Mouse (Mus musculus) liver, adult (tissue): ENCODE results near the gene Gm45015.
"Not testable (repeated sequence)": the region's sequence is repeated elsewhere in the genome, so short reads cannot be mapped to it uniquely, and the experiment has no call there.

Experiments
- GATA4 ChIP-seq: IDR thresholded peaks from 2 replicates; pipeline ENCODE4 v1.6.1; 2014; ENCODE audit warnings: mild to moderate bottlenecking, low read length; ENCODE audit not compliant: insufficient replicate concordance

The Gm45015 gene

DNA sequence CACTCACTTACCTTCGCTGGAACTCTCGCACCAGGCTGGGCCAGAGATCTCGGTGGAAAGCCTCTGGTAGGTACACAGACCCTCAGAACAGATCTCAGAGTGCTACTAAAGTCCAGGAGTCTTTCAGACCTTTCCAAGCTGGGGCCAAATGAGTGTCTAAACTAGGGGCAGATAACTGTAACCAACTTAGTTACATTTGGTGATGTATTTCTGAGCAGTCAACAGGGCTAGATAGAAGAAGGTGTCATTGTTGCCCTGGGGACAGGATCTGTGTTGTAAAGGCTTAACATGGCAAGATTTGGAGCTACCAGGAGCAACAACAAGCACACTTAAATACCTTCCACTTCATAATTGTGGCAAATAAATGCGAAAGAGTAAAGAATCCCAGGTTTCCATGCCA, at the start of gene Gm45015:
Gene Gm45015 (minus strand): TSS at position 101 of the 400 bp plus-strand sequence.
- no peak for TF ChIP-seq GATA4

DNA sequence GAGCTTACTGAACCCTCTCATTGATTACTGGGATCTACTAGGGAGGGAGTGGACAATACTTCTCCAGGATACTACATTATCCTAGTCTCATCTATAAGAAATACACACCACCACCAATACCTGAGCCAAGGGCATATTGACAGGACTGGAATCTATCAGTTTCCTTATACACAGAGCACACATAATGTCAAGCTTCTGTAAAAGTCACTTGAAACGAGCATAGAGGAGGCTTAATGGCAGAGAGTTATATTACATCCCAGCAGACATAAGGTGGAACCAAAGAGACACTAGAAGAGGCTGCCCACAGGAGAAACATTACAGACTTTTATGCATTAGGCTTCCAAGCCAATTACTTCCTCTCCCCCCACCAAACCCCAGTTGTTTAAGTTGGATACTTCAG, 48.3 kb upstream of the Gm45015 start:
- no peak for TF ChIP-seq GATA4

DNA sequence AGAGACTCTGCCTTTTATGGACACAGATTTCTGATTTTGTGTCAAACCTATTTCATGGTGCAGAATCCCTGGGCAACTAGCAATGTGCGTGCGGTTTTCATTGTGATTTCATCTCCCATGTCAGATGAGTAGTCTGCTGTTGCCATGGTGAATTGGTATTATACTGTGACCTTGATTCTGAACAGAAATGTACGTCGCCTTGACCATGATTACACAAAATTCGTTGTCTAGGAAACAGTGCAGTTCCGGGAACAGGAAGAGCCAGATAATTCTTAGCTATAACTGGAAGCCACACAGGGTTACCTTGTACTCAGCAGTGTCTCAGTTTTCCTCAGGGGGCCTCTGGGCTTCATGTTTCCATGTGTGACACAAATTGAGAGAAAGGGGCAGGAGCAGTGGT, 47.8 kb upstream of the Gm45015 start:
- TF ChIP-seq GATA4 = no peak

DNA sequence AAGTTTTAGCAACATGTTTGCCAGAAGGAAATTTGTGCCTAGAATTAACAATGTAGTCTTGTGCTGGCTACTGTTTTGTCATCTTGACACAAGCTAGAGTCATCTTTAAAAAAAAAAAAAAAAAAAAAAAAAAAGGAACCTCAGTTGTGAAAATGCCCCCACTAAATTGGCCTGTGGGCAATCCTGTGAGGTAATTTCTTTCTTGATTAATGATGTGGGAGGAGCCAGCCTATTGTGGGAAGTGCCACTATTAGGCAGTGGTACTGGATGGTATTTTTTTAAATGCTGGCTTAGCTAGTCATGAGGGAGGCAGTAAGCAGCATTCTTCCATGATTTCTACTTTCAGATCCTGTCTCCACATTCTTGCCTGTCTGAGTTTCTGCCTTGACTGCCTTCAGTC, 26.7 kb upstream of the Gm45015 start:
- no peak for TF ChIP-seq GATA4

DNA sequence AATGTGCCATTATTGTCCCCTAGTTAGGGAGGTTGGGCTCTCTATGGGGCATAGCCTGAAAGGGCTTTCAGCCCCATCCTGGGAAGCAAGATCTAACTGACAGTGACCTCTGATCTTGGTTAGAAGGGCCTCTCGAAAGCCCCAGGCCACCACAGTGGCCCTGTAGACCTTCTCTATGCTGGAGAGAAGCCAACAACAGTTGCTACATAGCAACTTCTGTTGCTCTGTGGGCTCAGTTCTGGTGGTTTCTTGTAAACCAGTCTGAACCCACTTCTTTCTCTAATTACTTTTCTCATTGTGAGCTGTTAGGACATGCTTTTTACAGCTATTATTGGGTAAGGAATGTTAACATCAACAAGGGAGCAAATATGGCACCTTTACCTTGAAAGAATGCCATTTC, 20.1 kb upstream of the Gm45015 start:
- no peak for TF ChIP-seq GATA4

DNA sequence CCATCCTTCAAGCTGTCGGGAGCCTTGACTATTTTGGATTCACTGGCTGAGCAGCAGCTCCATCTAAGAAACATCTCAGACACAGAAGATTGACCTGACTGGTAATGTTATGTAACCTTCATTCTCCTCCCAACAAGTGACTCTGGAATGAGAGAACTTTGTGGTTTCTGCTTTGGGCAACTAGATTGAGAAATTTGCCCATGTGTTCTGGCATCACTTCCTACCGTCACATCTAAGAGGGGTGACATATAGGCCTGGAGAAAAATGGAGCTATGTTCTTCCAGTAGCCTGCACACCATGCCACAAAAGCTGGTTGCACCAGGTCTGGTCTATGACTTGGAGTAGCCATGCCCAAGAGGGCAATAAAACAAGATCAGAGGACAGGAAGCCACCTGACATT, 19.5 kb upstream of the Gm45015 start:
- no peak for TF ChIP-seq GATA4

DNA sequence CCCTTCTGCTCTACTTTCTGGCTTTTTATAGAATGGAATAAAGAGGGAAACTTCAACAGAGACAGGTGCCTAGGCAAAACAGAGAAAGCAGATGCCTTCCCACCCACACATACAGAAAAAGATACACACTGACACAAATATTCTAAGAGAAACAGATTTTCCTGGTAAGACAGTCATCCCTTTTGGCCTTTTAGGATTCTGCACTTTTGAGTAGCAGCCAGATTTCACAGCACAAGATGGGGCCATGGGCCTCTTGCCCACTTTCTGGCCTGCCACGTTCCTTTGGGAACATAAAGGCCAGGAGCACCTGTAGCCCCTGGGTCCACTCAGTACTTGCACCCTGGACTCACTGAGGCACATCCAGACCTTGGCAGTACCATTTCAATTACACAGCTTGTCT, 7.7 kb upstream of the Gm45015 start:
- TF ChIP-seq GATA4 = no peak

DNA sequence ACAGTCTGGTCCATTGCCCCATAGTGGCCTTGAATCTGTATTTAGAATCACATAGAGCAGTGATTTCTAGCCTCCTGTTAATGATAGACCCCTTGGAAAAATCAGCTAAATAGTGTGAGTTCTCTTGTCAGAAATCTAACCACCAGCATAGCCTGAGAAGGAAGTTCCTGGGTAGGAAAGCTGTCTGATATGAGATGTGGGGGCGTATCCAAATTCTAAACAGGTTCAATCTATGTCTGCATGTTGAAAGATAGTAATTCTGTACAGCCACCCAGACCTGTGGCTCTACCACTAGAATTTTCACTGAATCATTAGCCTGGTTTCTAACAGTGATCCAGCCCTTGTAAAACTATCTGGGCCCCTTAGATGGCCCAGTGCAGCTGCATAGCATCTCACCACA, 7.2 kb upstream of the Gm45015 start:
- TF ChIP-seq GATA4 = no peak

DNA sequence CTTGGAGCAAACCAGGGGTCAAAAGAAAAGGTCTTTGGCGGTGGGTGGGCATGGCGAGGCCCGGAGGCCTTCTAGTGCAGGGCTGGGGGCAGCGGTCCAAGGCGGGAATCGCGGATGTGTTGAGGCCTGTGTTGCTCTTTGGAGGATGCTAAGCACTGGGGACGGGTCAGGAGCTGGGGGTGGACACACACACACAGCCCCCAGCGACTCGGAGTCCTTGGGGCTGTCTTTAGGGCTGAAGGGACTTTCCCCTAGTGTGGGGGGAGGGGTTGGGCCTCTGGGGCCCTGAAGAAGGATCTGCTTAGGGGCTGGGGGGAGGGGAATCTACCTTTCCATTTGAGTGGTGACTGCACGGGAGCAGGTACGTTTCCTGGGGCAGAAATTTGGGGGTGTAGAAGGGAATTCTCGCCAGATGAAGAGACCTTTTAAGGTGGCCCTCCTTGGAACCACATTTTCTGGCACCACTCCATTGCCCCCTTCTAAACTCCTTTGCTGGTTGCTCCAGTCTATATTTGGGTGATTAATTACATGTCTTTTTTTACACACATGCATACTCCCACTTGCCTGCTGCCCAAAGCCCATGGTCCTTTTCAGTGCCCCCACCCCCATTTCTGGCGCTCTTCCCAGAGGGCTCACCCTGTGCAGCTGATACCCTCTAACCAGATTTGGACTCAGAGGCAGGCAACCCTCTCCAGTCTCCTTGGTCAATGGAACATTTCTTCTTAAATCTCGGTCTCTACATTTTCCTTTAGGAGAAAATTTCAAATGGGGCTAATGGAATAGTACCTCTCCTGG, 6.5 kb upstream of the Gm45015 start:
- no peak for TF ChIP-seq GATA4

DNA sequence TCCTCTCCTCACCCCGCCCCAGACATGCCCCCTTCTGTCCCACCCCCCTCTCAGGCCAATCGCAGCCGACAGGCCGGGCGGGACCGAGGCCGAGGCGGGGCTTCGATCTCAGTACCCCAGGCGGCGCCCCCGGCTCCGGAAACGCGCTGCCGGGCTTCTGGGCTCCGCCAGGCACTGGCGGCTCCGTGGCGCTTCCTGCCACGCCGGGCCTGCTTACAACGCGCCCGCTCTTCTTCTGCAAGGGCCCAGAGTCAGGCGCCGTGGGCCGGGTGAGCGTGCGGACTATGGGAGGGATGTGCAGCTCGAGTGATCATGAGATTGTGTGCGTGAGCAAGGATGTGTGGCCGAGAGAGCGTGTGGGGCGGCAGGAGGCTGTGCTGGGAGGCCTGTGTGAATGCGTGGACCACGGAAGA, 5.8 kb upstream of the Gm45015 start, which contains the start of gene Zfp275:
Gene Zfp275 (plus strand): TSS at position 139 of the 413 bp plus-strand sequence.
- TF ChIP-seq GATA4 = no peak

DNA sequence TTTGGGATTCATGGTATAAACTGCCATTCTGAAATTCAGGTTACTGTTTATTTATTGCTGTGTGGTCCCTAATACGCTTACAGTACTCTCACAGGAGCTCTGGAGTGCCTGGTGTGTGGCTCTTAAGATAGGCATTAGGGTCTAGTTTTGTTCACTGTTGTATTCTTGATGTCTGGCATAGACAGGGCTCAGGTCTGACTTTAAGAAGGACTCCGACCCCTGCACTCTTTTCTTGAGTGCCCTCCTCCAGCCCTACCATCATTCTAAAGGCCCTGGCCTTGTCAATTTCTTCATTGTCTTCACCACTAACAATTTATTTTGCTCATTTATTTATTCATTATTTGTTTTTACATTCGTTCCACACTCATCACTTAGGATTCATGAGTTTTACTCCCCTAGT, 5.4 kb upstream of the Gm45015 start:
- no peak for TF ChIP-seq GATA4

DNA sequence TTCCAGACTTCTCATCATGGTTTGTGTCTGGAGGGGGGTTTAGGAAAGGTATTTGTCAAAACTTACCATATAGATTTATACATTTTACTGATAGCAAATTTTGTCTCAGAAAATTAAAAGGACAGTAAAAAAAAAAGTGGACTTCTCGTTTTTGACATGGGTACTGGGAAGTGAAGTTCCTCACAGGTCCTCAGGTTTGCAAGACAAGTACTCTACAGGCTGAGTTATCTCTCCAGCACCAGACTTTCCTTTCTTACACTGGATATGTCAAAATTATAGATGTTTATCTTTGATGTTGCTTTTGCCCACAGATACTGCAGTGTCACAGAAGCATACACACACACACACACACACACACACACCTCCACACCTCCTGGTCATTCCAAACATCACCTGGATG, 4.8 kb upstream of the Gm45015 start:
- TF ChIP-seq GATA4 = no peak

DNA sequence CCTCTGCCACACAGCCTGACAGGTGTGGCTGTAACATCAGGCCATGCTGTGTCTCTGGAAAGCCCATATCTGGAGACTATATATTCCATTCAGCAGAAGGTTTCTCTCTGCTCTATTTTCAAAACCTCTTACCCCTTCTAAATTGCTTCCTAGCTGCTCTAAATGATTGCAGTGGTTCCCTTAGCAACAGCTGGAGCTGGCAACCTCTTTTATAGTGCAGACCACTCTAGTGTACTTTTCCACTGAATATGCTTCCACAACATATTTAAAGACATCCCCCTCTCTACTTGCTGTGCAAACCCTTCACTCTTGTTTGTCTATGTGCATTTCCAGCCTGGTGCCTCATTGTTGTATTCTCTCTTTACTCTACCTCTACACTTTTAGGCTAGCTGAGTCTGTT, 3.1 kb downstream of the Gm45015 start:
- no peak for TF ChIP-seq GATA4

DNA sequence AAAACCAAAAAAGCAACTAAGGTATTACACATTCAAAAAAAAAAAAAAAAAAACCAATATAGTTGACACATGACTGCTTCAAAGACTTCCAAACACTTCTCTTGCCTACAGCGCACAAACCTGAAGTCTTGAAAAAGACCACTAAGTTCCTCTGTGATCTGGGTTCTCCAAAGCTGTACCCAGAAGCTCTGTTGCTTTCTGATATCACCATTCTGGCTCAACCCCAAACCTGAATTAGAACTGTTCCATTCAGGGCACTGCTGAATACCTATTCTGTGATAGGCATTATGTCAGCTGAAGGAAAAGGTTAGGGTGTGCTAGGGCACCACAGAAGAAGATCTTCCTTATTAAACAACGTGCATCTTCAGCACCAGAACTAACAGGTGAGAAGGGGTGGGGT, 9.4 kb downstream of the Gm45015 start:
- no peak for TF ChIP-seq GATA4

DNA sequence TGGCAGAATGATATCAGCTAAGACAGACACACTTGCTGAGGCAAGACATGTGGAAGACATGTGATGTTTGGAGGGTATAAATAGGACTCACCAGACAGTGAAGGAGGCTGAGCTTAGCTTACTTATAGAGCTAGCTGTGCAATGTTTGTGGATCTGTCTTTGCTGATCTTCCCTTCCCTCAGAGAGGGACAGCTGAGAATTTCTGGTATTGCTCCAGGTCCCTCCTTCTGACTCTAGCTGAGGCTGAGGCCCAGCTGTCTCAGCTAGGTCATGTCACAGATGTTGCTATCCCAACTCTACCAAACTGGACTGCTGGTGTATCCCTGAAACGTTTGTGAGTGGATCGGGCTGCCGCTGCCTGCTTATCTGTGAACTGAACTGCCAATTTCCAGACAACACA, 15.6 kb downstream of the Gm45015 start:
- TF ChIP-seq GATA4 = no peak

DNA sequence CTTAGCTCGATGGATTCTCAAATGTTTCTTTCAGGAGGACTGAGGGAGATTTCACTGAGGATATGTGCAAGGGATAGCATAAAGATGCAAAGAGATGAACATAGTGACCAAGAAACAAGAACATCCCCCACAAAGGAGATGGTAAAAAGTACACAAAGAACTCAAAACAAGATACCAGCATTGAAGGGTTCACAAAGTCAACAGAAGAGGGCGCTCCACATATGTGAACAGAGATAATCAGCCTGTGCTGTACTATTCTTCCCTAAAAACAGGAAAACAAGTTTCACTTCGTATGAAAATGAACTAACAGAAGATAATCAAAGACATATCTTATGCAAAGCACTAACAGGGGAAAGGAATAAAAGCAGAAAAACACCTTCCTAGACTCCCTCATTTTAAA, 24.1 kb downstream of the Gm45015 start:
- no peak for TF ChIP-seq GATA4

DNA sequence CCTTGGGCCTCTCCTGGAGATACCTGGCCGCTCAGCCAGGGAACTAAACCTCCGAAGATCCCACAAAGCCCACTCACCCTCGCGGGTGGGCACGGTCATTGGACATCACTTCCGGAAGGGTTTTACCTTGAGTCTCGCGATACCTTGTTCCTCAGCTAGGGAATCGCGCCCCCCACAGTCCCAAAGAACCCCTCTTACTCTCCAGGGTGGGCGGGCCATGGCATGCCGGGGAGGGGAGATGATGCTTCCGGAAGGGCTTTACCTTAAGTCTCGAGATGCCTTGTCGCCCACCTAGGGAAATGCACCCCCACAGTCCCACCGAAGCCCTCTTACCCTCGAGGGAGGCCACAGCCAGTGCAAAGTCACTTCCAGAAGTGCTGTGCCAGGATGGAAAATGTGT, 43.8 kb downstream of the Gm45015 start, which contains the start of the genes Xlr5a and Xlr5c:
Gene Xlr5a (minus strand): TSS at position 101 of the 400 bp plus-strand sequence.
Gene Xlr5c (minus strand): TSS at position 101 of the 400 bp plus-strand sequence.
- TF ChIP-seq GATA4 = not testable (repeated sequence)
